Mouse (Mus musculus) myocyte (in vitro differentiated cells): ENCODE data around the gene 1700019N19Rik. TPM values are rescaled to one million over a fixed set of nuclear protein-coding genes. Genes with fewer than 3 reads are reported as not detected.

Source experiments
- H3K27me3 ChIP-seq: one replicate; pipeline ENCODE4 v1.6.1; 2011; ENCODE audit not compliant: control insufficient read depth, insufficient read depth, insufficient read length
- H3K36me3 ChIP-seq: one replicate; pipeline ENCODE4 v1.6.1; 2011; ENCODE audit not compliant: control insufficient read depth, insufficient read depth
- H3K4me2 ChIP-seq: one replicate; pipeline ENCODE4 v1.6.1; 2011; ENCODE audit warnings: low read depth, control low read depth
- H3K4me3 ChIP-seq: one replicate; pipeline ENCODE4 v1.5.1; 2011; ENCODE audit warnings: mild to moderate bottlenecking, control low read depth, moderate library complexity
- H3K79me2 ChIP-seq: one replicate; pipeline ENCODE4 v1.6.1; 2011; ENCODE audit not compliant: control insufficient read depth, insufficient read depth
- H3ac ChIP-seq: one replicate; pipeline ENCODE4 v1.6.1; 2011; ENCODE audit not compliant: control insufficient read depth, insufficient read length
- CEBPB ChIP-seq: IDR thresholded peaks from 2 replicates; pipeline ENCODE4 v1.6.1; 2011; ENCODE audit warnings: mild to moderate bottlenecking, moderate library complexity; ENCODE audit not compliant: poor library complexity, insufficient read depth, severe bottlenecking
- E2F4 ChIP-seq: IDR thresholded peaks from one replicate; pipeline ENCODE4 v1.6.1; 2011; ENCODE audit warnings: mild to moderate bottlenecking, control low read depth, moderate library complexity; ENCODE audit not compliant: insufficient read depth
- MAX ChIP-seq: IDR thresholded peaks from one replicate; pipeline ENCODE4 v1.6.1; 2011; ENCODE audit warnings: low read depth, mild to moderate bottlenecking, control low read depth
- MYOD1 ChIP-seq, 3 experiments: IDR thresholded peaks; one replicate each; pipeline ENCODE4 v1.6.1; 2011; ENCODE audit warnings: control low read depth in 2 of 3, low read depth in 2 of 3, mild to moderate bottlenecking in 2 of 3, moderate library complexity in 1 of 3; ENCODE audit not compliant: insufficient read length in 2 of 3, control insufficient read depth in 1 of 3
- MYOG ChIP-seq, 3 experiments: IDR thresholded peaks; one replicate each; pipeline ENCODE4 v1.6.1; 2011; ENCODE audit warnings: control low read depth in 2 of 3, low read depth in 2 of 3, mild to moderate bottlenecking in 2 of 3; ENCODE audit not compliant: insufficient read length in 2 of 3, control insufficient read depth in 1 of 3, insufficient read depth in 1 of 3
- POLR2A ChIP-seq: IDR thresholded peaks from one replicate; pipeline ENCODE4 v1.6.1; 2011; ENCODE audit warnings: low read depth, mild to moderate bottlenecking, control low read depth, moderate library complexity; ENCODE audit not compliant: insufficient read length
- POLR2AphosphoS2 ChIP-seq: IDR thresholded peaks from one replicate; pipeline ENCODE4 v1.6.1; 2011; ENCODE audit warnings: low read depth, control low read depth; ENCODE audit not compliant: insufficient read length
- REST ChIP-seq: IDR thresholded peaks from one replicate; pipeline ENCODE4 v1.6.1; 2011; ENCODE audit warnings: mild to moderate bottlenecking, control low read depth, moderate library complexity; ENCODE audit not compliant: insufficient read depth, insufficient read length
- SRF ChIP-seq: IDR thresholded peaks from one replicate; pipeline ENCODE4 v1.6.1; 2011; ENCODE audit warnings: low read depth; ENCODE audit not compliant: control insufficient read depth, insufficient read length
- TCF12 ChIP-seq: IDR thresholded peaks from one replicate; pipeline ENCODE4 v1.6.1; 2011; ENCODE audit warnings: mild to moderate bottlenecking, control low read depth; ENCODE audit not compliant: poor library complexity, insufficient read depth, severe bottlenecking
- TCF3 ChIP-seq: IDR thresholded peaks from one replicate; pipeline ENCODE4 v1.6.1; 2011; ENCODE audit warnings: low read depth, control low read depth; ENCODE audit not compliant: insufficient read length
- USF1 ChIP-seq: IDR thresholded peaks from one replicate; pipeline ENCODE4 v1.6.1; 2011; ENCODE audit warnings: low read depth, mild to moderate bottlenecking, control low read depth, moderate library complexity
- polyA plus RNA-seq: library from polyadenylated mRNA; unstranded; fragments of >200 nt; fragmentation: generic; extraction: Trizol; gene quantifications from one replicate; pipeline ENCODE4 v1.2.1, GENCODE M21; 2012; ENCODE audit warnings: missing spikeins

Gene 1700019N19Rik
- polyA plus RNA-seq, 1 experiment, result not detected

DNA sequence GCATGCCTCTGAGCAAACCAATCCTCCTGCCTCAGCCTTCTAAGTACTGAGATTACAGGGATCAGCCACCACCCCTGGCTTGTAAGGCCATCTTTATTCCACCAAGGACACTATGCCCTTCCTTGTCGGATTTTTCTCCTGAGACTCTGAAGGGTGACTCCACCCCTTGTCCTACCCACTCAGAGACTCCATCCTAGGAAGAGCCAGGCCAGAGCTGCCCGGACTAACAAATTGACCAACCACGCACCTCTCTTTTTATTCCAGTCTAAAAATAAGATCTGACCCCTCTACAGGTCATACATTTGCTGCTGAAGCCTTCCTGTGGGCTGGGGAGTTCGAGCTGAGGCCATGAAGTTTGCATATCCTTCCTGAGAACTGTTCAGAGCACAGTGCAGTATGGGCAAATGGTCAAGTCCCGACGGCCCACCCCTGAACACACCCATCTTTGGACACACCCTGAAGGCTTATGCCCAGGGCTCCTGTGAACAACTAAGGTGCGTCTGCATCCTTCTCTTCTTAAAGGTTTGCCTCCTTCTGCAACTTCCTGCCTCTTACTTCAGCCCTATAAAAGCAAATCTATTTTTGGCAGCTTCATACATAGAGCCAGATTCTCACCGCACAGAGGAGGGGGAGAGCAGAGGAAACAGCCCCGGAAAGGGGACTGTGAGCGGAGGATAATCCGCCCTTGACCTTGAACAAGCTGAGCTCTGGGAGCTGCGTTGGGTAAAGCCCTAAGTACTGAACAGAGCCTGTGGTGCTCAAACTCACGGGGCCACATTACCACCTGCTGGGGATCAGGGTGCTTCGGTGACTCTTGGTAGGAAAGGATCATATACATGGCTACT lies 24.5 kb upstream of the 1700019N19Rik start:
- no peak overlapping the region for H3K4me2 ChIP-seq
- H3ac ChIP-seq, result no peak overlapping the region
- TF ChIP-seq REST (no peak), MAX (no peak), CEBPB (no peak), MYOG (IDR thresholded peaks at IDR 0.05; ENCODE audit: control insufficient read depth in 1 of 3, insufficient read depth in 1 of 3, insufficient read length in 2 of 3, low read depth in 2 of 3) (no peak), MYOD1 (IDR thresholded peaks at IDR 0.05; ENCODE audit: control insufficient read depth in 1 of 3, insufficient read length in 2 of 3, low read depth in 2 of 3) (no peak), SRF (no peak), TCF3 (no peak), POLR2A (no peak), TCF12 (no peak), E2F4 (no peak), USF1 (no peak), POLR2AphosphoS2 (no peak)
- H3K27me3 ChIP-seq, result no peaks in the 10 kb centered on the region
- H3K4me3 ChIP-seq, result no peak overlapping the region
- H3K79me2 ChIP-seq, result no peaks in the 10 kb centered on the region
- H3K36me3 ChIP-seq, result peaks cover 4% of the 10 kb centered on the region

- H3K4me3 ChIP-seq, result no peak overlapping the region
- H3K4me2 ChIP-seq, result no peak overlapping the region
- no peak overlapping the region for H3ac ChIP-seq
- H3K36me3 ChIP-seq, result peaks cover 4% of the 10 kb centered on the region
- H3K79me2 ChIP-seq, result no peaks in the 10 kb centered on the region
- TF ChIP-seq TCF12, result no peak
- no peak for TF ChIP-seq E2F4
- TF ChIP-seq MYOG (IDR thresholded peaks at IDR 0.05; ENCODE audit: control insufficient read depth in 1 of 3, insufficient read depth in 1 of 3, insufficient read length in 2 of 3, low read depth in 2 of 3), result no peak
- no peak for TF ChIP-seq POLR2A
- TF ChIP-seq REST, result no peak
- no peak for TF ChIP-seq SRF
- no peak for TF ChIP-seq USF1
- TF ChIP-seq MYOD1 (IDR thresholded peaks at IDR 0.05; ENCODE audit: control insufficient read depth in 1 of 3, insufficient read length in 2 of 3, low read depth in 2 of 3), result no peak
- TF ChIP-seq MAX, result no peak
- TF ChIP-seq POLR2AphosphoS2, result no peak
- no peak for TF ChIP-seq CEBPB
- no peak for TF ChIP-seq TCF3
- H3K27me3 ChIP-seq, result no peaks in the 10 kb centered on the region
Observed at GRCm38 (mm10) chr19:58817398-58817797, 23.1 kb upstream of the 1700019N19Rik start.

GRCm38 (mm10) chr19:58816453-58817041 lies 22.3 kb upstream of the 1700019N19Rik start:
- Histone ChIP-seq H3K27me3 (no peaks in the 10 kb centered on the region), H3K4me3 (no peak overlapping the region), H3K36me3 (no peaks in the 10 kb centered on the region), H3K79me2 (no peaks in the 10 kb centered on the region), H3ac (no peak overlapping the region), H3K4me2 (no peak overlapping the region)
- TF ChIP-seq MAX, result no peak
- TF ChIP-seq E2F4, result no peak
- no peak for TF ChIP-seq MYOD1 (IDR thresholded peaks at IDR 0.05; ENCODE audit: control insufficient read depth in 1 of 3, insufficient read length in 2 of 3, low read depth in 2 of 3)
- no peak for TF ChIP-seq POLR2AphosphoS2
- no peak for TF ChIP-seq TCF12
- TF ChIP-seq REST, result no peak
- no peak for TF ChIP-seq CEBPB
- TF ChIP-seq TCF3, result no peak
- no peak for TF ChIP-seq MYOG (IDR thresholded peaks at IDR 0.05; ENCODE audit: control insufficient read depth in 1 of 3, insufficient read depth in 1 of 3, insufficient read length in 2 of 3, low read depth in 2 of 3)
- TF ChIP-seq POLR2A, result no peak
- no peak for TF ChIP-seq USF1
- no peak for TF ChIP-seq SRF

- H3K4me2 ChIP-seq, result no peak overlapping the region
- H3K36me3 ChIP-seq, result no peaks in the 10 kb centered on the region
- no peaks in the 10 kb centered on the region for H3K27me3 ChIP-seq
- TF ChIP-seq USF1 (no peak), MAX (no peak), CEBPB (no peak), POLR2AphosphoS2 (no peak), MYOD1 (IDR thresholded peaks at IDR 0.05; ENCODE audit: control insufficient read depth in 1 of 3, insufficient read length in 2 of 3, low read depth in 2 of 3) (no peak), TCF3 (no peak), MYOG (IDR thresholded peaks at IDR 0.05; ENCODE audit: control insufficient read depth in 1 of 3, insufficient read depth in 1 of 3, insufficient read length in 2 of 3, low read depth in 2 of 3) (no peak), SRF (no peak), REST (no peak), TCF12 (no peak), POLR2A (no peak), E2F4 (no peak)
- no peak overlapping the region for H3K4me3 ChIP-seq
- H3K79me2 ChIP-seq, result no peaks in the 10 kb centered on the region
- H3ac ChIP-seq, result no peak overlapping the region
Observed at GRCm38 (mm10) chr19:58815179-58815922, 21.1 kb upstream of the 1700019N19Rik start.
